Mouse (Mus musculus) leukemia stem cell, adult 10-12 weeks (primary cell): ENCODE data around the gene Gm49711. TPM values are rescaled to one million over a fixed set of nuclear protein-coding genes. Genes with fewer than 3 reads are reported as not detected.

Experiments
- polyA plus RNA-seq: library from polyadenylated mRNA; stranded (reverse); fragments of >175 nt; gene quantifications from 2 replicates; pipeline ENCODE4 v1.2.3, GENCODE M21; 2012; ENCODE audit warnings: low replicate concordance

Gene Gm49711
- polyA plus RNA-seq, result not detected in 2 replicates

GRCm38 (mm10) chr16:92057852-92058643 is at the start of gene Gm49711, which contains the start of the genes Mrps6 and Slc5a3:
TSS of gene Gm49711 (plus strand) at chr16:92058316.
TSS of gene Mrps6 (plus strand) at chr16:92058270.
TSS of gene Slc5a3 (plus strand) at chr16:92058322.

Other genes starting within 250 kb of the Gm49711 start
- 10.3 and 18.3 TPM in 2 replicates for gene Mrps6, start within 50 bp of the Gm49711 start, polyA plus RNA-seq
- gene Slc5a3, start within 50 bp of the Gm49711 start, polyA plus RNA-seq, result 0.13 TPM in 1 of 2 replicates, not detected in the other
- gene Kcne2, start 234.1 kb downstream of the Gm49711 start, polyA plus RNA-seq, result not detected in 2 replicates
- 2.1 and 3.3 TPM in 2 replicates for gene Smim11, start 243.0 kb downstream of the Gm49711 start, polyA plus RNA-seq